Mouse (Mus musculus): ENCODE measurements around the gene 6030408B16Rik.
"Not testable (repeated sequence)": the region's sequence is repeated elsewhere in the genome, so short reads cannot be mapped to it uniquely, and the experiment has no call there.

The 6030408B16Rik gene

DNA sequence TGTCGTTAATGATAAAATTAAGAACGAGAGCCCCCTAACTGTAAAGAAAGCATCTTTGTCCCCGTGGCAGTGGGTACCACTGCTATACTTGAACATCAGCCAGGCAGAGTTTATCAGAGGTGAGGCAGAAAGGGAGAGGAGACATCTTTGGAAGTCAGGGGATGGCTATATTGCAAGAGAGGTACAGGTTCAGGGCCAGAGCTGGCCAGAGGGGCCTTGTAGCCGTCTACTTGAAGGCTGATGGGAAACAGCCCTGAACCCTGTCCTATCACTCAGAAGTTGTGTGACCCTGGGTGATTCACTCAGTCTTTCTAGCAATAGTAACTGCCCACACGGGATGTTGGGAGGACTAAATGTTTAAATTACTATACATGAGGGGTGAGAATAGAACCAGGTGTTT, 28.1 kb downstream of the 6030408B16Rik start:
- DNase-seq (ENCODE audit: low spot score in 2 of 2) = no peak

GRCm38 (mm10) chr15:101322106-101322505, 29.1 kb downstream of the 6030408B16Rik start:
- no peak for DNase-seq (ENCODE audit: low spot score in 2 of 2)

- DNase-seq (ENCODE audit: low spot score in 2 of 2) = no peak
These were observed 29.6 kb downstream of the 6030408B16Rik start for GRCm38 (mm10) chr15:101322640-101323039.

- no peak for DNase-seq (ENCODE audit: low spot score in 2 of 2)
These were observed 30.5 kb downstream of the 6030408B16Rik start for GRCm38 (mm10) chr15:101323511-101323910.

- DNase-seq (ENCODE audit: low spot score in 2 of 2) = not testable (repeated sequence)
These were observed 31.4 kb downstream of the 6030408B16Rik start for GRCm38 (mm10) chr15:101324409-101324808.

GRCm38 (mm10) chr15:101325991-101326534, 33.1 kb downstream of the 6030408B16Rik start:
- no peak for DNase-seq (ENCODE audit: low spot score in 2 of 2)

GRCm38 (mm10) chr15:101327282-101327681, 34.3 kb downstream of the 6030408B16Rik start:
- peak; percentile 57 to 81 for DNase-seq (ENCODE audit: low spot score in 2 of 2)

- DNase-seq (ENCODE audit: low spot score in 2 of 2) = no peak
These were observed 36.0 kb downstream of the 6030408B16Rik start for GRCm38 (mm10) chr15:101328876-101329563.

GRCm38 (mm10) chr15:101329564-101329892, 36.5 kb downstream of the 6030408B16Rik start:
- DNase-seq (ENCODE audit: low spot score in 2 of 2) = no peak

- no peak for DNase-seq (ENCODE audit: low spot score in 2 of 2)
These were observed 38.1 kb downstream of the 6030408B16Rik start for GRCm38 (mm10) chr15:101331090-101331489.

DNA sequence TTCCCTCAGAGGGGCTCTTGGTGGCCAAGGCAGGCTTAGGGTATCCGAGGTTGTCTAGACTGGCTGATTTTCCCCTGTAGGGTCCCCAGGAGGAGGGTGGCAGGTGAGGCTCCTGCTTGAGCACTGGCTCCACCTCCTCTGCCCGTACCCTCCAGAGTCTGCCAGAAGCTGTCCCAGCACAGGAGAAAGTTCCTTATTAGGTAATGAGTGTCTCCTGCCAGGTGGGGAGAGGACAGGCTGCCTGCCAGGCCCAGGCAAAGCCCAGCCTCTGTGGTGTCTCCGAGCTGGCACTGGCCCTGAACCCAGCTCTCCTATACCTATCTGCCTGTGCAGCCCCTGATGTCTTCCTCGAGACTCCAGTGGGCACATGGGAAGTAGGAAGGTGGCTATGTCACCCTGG, 39.4 kb downstream of the 6030408B16Rik start:
- DNase-seq (ENCODE audit: low spot score in 2 of 2) = no peak

DNA sequence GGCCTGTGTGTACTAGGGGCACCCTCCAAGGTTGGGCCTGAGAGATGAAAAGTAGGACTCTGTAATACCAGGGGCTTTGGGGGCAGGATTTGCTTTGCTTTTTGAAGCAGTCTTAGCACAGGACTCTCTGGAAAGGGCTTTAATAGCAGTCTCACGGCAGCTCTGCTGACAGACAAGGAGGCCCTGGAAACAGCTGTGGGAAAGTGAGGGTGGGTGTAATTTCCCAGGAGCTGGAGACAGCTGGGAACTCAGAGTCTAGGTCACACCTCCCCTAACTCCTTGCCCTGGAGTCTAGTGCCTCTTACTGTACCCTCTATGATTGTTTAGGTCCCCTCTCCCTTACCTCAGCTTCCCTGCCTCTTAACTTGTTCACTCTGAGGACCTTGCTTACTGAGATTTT, 40.2 kb downstream of the 6030408B16Rik start:
- DNase-seq (ENCODE audit: low spot score in 2 of 2) = no peak

DNA sequence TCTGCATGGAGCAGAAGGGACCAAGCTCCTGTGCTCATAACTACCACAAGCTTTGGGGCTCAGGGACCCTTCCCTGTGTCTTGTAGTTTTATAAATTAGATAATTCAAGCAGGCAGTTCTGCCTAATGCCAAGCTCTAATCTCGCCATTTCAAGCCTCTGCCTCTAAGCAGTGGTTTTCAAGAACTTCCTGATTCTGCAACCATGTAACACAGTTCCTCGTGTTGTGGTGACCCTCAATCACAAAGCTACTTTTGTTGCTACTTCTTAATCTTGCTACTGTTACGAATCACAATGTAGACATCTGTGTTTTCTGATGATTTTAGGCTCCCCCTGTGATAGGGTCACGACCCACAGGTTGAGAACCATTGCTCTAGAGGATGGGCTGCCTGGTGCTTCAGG, 40.6 kb downstream of the 6030408B16Rik start:
- DNase-seq (ENCODE audit: low spot score in 2 of 2) = no peak

GRCm38 (mm10) chr15:101336474-101337174, 43.6 kb downstream of the 6030408B16Rik start:
- no peak for DNase-seq (ENCODE audit: low spot score in 2 of 2)

GRCm38 (mm10) chr15:101338359-101338758, 45.3 kb downstream of the 6030408B16Rik start:
- no peak for DNase-seq (ENCODE audit: low spot score in 2 of 2)

- peak; percentile 54 to 82 for DNase-seq (ENCODE audit: low spot score in 2 of 2)
These were observed 46.5 kb downstream of the 6030408B16Rik start for GRCm38 (mm10) chr15:101339537-101339936.

DNA sequence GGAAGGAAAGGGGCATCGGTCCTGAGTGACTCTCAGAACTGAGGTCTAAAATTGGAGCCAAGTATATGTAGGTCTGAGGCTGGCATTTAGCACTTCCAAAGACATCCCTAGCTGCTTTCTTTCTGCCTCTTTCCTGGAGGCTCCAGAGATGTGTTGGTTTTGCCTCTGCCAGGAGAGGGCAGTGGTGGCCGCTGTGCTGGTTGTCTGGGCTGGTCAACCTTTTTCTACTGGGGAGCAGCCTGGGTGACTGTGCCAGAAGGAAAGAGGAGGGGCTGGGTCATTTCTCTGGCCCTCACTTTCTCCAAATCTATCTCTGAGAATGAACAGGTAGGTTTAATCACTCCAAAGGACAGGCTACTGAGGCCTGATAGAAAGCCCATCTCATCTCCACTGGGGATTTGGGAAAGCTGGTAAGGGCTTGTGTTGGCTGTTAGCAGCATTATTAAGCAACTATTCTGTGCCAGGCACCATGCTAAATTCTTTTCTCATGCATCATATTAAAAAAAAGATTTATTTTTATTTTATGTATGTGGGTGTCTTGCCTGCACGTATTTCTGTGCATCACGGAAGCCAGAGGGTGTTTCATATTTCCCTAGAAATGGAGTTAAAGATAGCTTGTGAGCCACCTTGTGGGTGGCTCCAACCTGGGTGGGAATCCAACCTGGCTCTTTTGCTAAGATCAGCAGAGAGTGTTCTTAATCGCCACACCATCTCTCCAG, 48.9 kb downstream of the 6030408B16Rik start:
- no peak for DNase-seq (ENCODE audit: low spot score in 2 of 2)

Data from heart, adult 9 months (tissue).